Mouse (Mus musculus): ENCODE measurements at regions not wholly inside any gene's neighbourhood (a gene's known extent, or its start where the extent isn't known, plus 50 kb on each side); places are given as distances from the start of the nearest gene placed in this dataset.

DNA sequence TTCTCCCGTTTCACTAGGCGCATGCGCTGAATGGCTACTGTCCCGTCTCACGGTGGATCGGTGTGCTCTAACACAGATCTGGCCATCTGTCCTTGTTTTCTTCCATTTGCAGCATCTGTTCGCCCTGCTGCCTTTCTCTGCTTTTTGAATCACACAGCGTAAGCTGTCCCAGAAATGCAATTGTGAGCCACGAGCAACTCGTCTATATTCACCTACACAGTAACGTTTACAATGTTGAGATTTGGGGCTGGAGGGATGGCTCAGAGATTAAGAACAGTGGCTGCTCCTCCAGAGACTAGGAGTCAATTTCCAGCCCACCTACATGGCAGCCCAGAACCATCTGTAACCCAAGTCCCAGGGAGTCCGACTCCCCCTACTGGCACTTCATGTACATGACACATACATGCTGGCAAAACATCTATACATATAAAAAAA lies 72.2 kb upstream of the Cnot2 start:
- DNase-seq (ENCODE audit: low read depth, low spot score): no peak

DNA sequence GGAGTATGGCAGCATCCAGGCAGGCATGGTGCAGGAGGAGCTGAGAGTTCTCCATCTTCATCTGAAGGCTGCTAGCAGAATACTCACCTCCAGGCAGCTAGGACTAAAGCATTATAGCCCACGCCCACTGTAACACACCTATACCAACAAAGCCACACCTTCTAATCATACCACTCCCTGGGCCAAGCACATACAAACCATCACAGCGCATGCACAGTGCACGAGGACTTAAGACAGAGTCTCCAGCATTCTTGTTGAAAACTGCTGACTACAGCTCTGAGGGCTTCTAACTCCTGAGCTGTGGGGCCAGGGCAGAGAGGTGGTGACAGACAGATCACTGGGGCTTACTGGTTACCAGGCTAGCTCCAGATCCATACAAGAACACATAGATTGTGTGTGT lies 68.0 kb upstream of the Cnot2 start:
- no peak for DNase-seq (ENCODE audit: low read depth, low spot score)

DNA sequence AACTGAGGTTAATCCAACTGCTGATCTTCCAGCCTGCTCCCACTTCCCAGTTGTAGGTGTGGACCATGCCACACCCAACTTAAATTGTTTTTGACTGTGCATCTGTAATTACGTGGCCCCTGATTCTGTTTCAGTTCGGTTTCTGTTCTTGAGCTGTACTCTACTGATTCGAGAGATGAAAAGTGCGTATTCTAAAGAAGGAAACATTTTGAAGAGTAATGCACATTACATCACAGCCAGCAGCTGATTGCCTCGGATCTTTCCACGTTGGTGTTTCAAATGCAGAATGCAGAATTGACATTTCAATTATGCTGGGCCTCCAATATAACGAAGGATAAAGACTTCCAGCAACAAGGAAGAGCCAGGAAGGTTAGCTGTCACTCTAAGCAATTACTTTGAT lies 64.7 kb upstream of the Cnot2 start:
- DNase-seq (ENCODE audit: low read depth, low spot score): no peak

DNA sequence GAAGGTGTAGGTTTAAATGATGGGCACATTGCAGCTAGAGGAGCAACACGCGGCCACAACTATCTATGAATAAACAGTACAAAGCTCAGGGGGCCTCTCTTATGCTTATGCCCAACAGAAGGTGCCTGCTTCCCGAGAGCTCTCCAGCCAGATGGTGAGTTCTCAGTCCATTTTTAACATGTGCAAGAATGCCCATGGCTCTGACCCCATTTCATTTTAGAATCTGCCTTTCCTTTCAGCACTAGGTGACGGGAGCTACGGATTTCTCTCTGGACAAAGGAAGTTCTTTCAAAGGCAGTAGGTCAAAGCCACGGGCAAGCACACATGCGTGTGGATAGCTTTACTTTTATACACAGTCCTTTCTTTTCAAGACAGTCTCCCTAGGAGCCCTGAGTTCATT lies 64.3 kb upstream of the Cnot2 start:
- no peak for DNase-seq (ENCODE audit: low read depth, low spot score)

DNA sequence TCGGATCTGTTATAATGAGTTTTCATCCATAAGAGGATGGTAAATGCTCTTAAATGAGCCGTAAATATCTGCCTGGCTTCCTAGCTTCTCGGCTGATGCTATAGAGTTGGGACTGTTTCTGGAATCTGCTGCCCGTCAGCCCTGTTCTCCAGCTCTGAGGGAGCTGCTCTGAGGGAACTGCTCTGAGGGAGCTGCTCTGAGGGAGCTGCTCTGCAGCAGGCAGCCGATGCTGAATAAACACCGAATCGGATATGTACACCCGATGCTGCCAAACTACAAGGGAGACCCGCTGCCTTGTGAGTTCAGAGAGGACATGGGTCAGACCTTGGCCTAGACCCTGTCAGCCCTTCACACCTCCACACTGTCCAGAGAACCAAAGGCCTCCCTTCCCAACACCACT lies 63.8 kb upstream of the Cnot2 start:
- no peak for DNase-seq (ENCODE audit: low read depth, low spot score)
